Mouse (Mus musculus): ENCODE data around the gene Agbl2.
A peak's percentile ranks its signal among the peaks of the same experiment; 100 is the strongest.

DNA sequence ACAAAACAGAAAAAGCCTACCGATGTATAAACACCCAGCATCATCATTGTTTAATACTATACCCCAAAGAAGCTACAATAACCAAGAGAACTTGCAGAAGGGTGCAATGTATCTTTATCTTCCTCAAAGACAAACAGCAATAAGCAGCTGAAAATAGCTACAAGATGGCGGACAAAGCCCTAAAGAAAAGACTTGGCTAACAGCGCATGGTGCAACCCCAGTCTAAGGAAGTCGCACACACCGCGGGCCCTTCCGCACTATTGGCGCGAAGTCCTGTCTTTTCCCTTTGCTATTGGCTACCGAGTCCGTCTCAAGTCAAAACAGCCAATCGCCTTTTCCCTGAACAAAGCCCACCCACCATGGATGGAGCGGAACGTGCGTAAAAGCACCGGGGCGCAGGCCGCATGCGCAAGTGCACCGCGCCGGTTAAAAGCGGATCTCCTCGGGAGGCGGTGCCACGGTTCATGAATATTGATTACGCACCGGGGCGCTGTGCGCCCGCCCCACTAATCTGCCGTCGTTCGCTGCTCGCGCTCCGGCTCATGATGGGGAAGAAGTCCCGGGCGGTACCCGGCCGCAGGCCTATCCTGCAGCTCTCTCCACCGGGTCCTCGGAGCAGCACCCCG is 37.4 kb upstream of the Agbl2 start, which contains the start of gene Fnbp4:
- no peak for TF ChIP-seq CTCF (IDR thresholded peaks at IDR 0.05; ENCODE audit: low read depth, low read length)
- peak; percentile 31; the same call in 1 of the 2 replicates for TF ChIP-seq EP300 (IDR thresholded peaks at IDR 0.05; ENCODE audit: insufficient read depth, low read depth, low read length)
